Mouse (Mus musculus) midbrain, embryonic 14.5 days (tissue): ENCODE measurements around the gene Tex14. TPM values are rescaled to one million over a fixed set of nuclear protein-coding genes. Genes with fewer than 3 reads are reported as not detected.
"Not testable (repeated sequence)": the region's sequence is repeated elsewhere in the genome, so short reads cannot be mapped to it uniquely, and the experiment has no call there.

Experiments used
- ATAC-seq: fragments of 200-750 bp; cut with Nextera tagmentation; 2 replicates; pipeline ENCODE4 v1.8.0; 2017; ENCODE audit warnings: moderate number of reproducible peaks, moderate library complexity; ENCODE audit not compliant: low FRiP score, low TSS enrichment
- DNase-seq: peaks from one replicate; pipeline ENCODE4 v3.0.0-alpha.2; 2015
- H3K27ac ChIP-seq: fragments of 300-500 bp; sonication (generic); replicated peaks from 2 replicates; pipeline ENCODE4 v1.5.1; 2014; ENCODE audit warnings: mild to moderate bottlenecking, low read depth, low read length, moderate library complexity
- H3K27me3 ChIP-seq: fragments of 300-500 bp; sonication (generic); 2 replicates; pipeline ENCODE4 v1.6.1; 2014; ENCODE audit warnings: low read length, control low read depth, mixed read lengths; ENCODE audit not compliant: control insufficient read depth, insufficient read depth
- H3K36me3 ChIP-seq: fragments of 300-500 bp; sonication (generic); 2 replicates; pipeline ENCODE4 v1.6.1; 2014; ENCODE audit warnings: low read length, control low read depth; ENCODE audit not compliant: control insufficient read depth, insufficient read depth
- H3K4me1 ChIP-seq: fragments of 300-500 bp; sonication (generic); 2 replicates; pipeline ENCODE4 v1.6.1; 2014; ENCODE audit warnings: mild to moderate bottlenecking, antibody characterized with exemption, low read length, control low read depth; ENCODE audit not compliant: control insufficient read depth, insufficient read depth
- H3K4me2 ChIP-seq: fragments of 300-500 bp; sonication (generic); 2 replicates; pipeline ENCODE4 v1.6.1; 2014; ENCODE audit warnings: mild to moderate bottlenecking, low read length, moderate library complexity
- H3K4me3 ChIP-seq: fragments of 300-500 bp; sonication (generic); replicated peaks from 2 replicates; pipeline ENCODE4 v1.5.1; 2014; ENCODE audit warnings: low read depth, low read length
- H3K9ac ChIP-seq: fragments of 300-500 bp; sonication (generic); replicated peaks from 2 replicates; pipeline ENCODE4 v1.6.1; 2014; ENCODE audit warnings: mild to moderate bottlenecking, low read length, moderate library complexity
- H3K9me3 ChIP-seq: fragments of 300-500 bp; sonication (generic); 2 replicates; pipeline ENCODE4 v1.6.1; 2016; ENCODE audit warnings: low read length, control low read depth, mixed read lengths; ENCODE audit not compliant: control insufficient read depth
- WGBS: fragments of 180-500 bp; shearing (Covaris S2); extraction: QIAGEN DNeasy Blood & Tissue Kit; methylation state at CpG from one replicate; pipeline ENCODE4 v1.1.7; 2014; 5-methylcytosine and 5-hydroxymethylcytosine counted together
- polyA plus RNA-seq: library from polyadenylated mRNA; unstranded; fragments of >200 nt; fragmentation: Nextera tagmentation; extraction: Ambion mirVana; gene quantifications from 2 replicates; pipeline ENCODE4 v1.2.1, GENCODE M21; 2014

Gene Tex14
- polyA plus RNA-seq, 1 experiment from 2014 or later, result 0.86 TPM

- H3K27ac ChIP-seq, result no peak overlapping the region
- no peak overlapping the region for H3K9ac ChIP-seq
- no peaks in the 10 kb centered on the region for H3K4me1 ChIP-seq
- H3K27me3 ChIP-seq, result no peaks in the 10 kb centered on the region
- no peak overlapping the region for H3K4me3 ChIP-seq
- H3K36me3 ChIP-seq, result no peaks in the 10 kb centered on the region
- no peak overlapping the region for H3K4me2 ChIP-seq
- WGBS, result 79% methylated on average over 2 of the region's 2 CpGs
- H3K9me3 ChIP-seq, result no peaks in the 10 kb centered on the region
- ATAC-seq, result no peak
- no peak for DNase-seq
These were observed 25.5 kb downstream of the Tex14 start for GRCm38 (mm10) chr11:87430374-87430773.

- not testable (repeated sequence) for H3K36me3 ChIP-seq, H3K27ac ChIP-seq, H3K9ac ChIP-seq, H3K4me1 ChIP-seq, H3K9me3 ChIP-seq, H3K27me3 ChIP-seq, H3K4me3 ChIP-seq, ATAC-seq, H3K4me2 ChIP-seq, DNase-seq
- 91% methylated on average over 8 of the region's 8 CpGs for WGBS
These were observed 26.9 kb downstream of the Tex14 start for GRCm38 (mm10) chr11:87431813-87432212.

- ATAC-seq (no peak), DNase-seq (no peak)
- Histone ChIP-seq H3K36me3 (no peaks in the 10 kb centered on the region), H3K4me2 (no peak overlapping the region), H3K27me3 (no peaks in the 10 kb centered on the region), H3K9ac (no peak overlapping the region), H3K4me3 (no peak overlapping the region), H3K4me1 (no peaks in the 10 kb centered on the region), H3K9me3 (no peaks in the 10 kb centered on the region), H3K27ac (no peak overlapping the region)
- WGBS, result 72% methylated on average over 1 of the region's 1 CpGs
These were observed 27.6 kb downstream of the Tex14 start for GRCm38 (mm10) chr11:87432447-87432846.

- DNase-seq (no peak), ATAC-seq (no peak)
- Histone ChIP-seq H3K4me3 (no peak overlapping the region), H3K4me2 (no peak overlapping the region), H3K27me3 (no peaks in the 10 kb centered on the region), H3K9ac (no peak overlapping the region), H3K36me3 (no peaks in the 10 kb centered on the region), H3K27ac (no peak overlapping the region), H3K4me1 (no peaks in the 10 kb centered on the region), H3K9me3 (no peaks in the 10 kb centered on the region)
- 55% methylated on average over 6 of the region's 6 CpGs for WGBS
These were observed 28.2 kb downstream of the Tex14 start for GRCm38 (mm10) chr11:87432933-87433669.

GRCm38 (mm10) chr11:87435107-87435506, 30.2 kb downstream of the Tex14 start:
- H3K4me2 ChIP-seq, H3K27me3 ChIP-seq, H3K9ac ChIP-seq, H3K4me3 ChIP-seq, H3K36me3 ChIP-seq, H3K9me3 ChIP-seq, H3K4me1 ChIP-seq, ATAC-seq, H3K27ac ChIP-seq, DNase-seq: not testable (repeated sequence)
- 94% methylated on average over 2 of the region's 2 CpGs for whole genome bisulfite sequencing

GRCm38 (mm10) chr11:87436326-87437232, 31.7 kb downstream of the Tex14 start:
- Histone ChIP-seq H3K4me3 (no peak overlapping the region), H3K27ac (no peak overlapping the region), H3K36me3 (no peaks in the 10 kb centered on the region), H3K27me3 (no peaks in the 10 kb centered on the region), H3K9ac (no peak overlapping the region), H3K9me3 (no peaks in the 10 kb centered on the region), H3K4me2 (no peak overlapping the region), H3K4me1 (no peaks in the 10 kb centered on the region)
- ATAC-seq (no peak), DNase-seq (no peak)
- WGBS, result 70% methylated on average over 5 of the region's 5 CpGs

GRCm38 (mm10) chr11:87439796-87440420, 35.0 kb downstream of the Tex14 start:
- DNase-seq, result no peak
- no peaks in the 10 kb centered on the region for H3K9me3 ChIP-seq
- H3K4me3 ChIP-seq, result no peak overlapping the region
- ATAC-seq, result no peak
- no peak overlapping the region for H3K4me2 ChIP-seq
- no peaks in the 10 kb centered on the region for H3K27me3 ChIP-seq
- H3K4me1 ChIP-seq, result 0 out of 2 replicates have a peak, but pooled peaks cover 4% of the 10 kb centered on the region
- no peak overlapping the region for H3K9ac ChIP-seq
- H3K36me3 ChIP-seq, result no peaks in the 10 kb centered on the region
- WGBS, result 89% methylated on average over 10 of the region's 10 CpGs
- H3K27ac ChIP-seq, result no peak overlapping the region

GRCm38 (mm10) chr11:87442643-87443372, 37.9 kb downstream of the Tex14 start:
- DNase-seq (peak; percentile 82), ATAC-seq (peak; percentile 99)
- not testable (repeated sequence) for H3K9me3 ChIP-seq, H3K27me3 ChIP-seq, H3K4me1 ChIP-seq, H3K36me3 ChIP-seq
- Histone ChIP-seq H3K9ac (peak overlapping the region; percentile 60), H3K4me3 (peak overlapping the region; percentile 28), H3K4me2 (peak overlapping the region; percentile 59), H3K27ac (peak overlapping the region; percentile 84)
- WGBS, result under 1% methylated on average over 30 of the region's 62 CpGs
